Mouse (Mus musculus): Measurements from ENCODE around the gene Dlx4.

DNA sequence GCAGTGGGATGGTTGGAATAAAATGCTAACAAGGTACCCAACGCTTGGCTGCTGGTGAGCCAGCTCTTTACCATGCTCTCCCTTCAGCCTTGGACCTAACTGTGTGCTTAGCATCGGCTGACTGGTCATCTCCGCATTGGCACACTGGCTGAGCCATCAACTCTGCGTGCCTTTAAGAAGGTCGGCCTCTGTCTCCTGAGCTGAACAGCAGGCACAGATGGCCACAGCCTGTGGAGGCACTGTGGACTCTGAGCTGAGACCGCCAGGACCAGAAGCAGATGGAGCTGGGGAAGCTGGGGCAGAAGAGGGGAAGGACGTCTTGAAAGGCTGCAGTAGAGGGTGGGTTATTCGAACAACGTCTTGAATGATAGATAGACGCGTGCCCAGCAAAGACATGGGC is 17.7 kb downstream of the Dlx4 start:
- TF ChIP-seq POLR2A (IDR thresholded peaks at IDR 0.05; ENCODE audit: extremely low read depth, insufficient read depth, low read length) (no peak), CTCF (IDR thresholded peaks at IDR 0.05; ENCODE audit: low read depth, low read length) (no peak)
